Mouse (Mus musculus) midbrain, embryonic 10.5 days (tissue): ENCODE results near the gene Dennd2a. TPM values are rescaled to one million over a fixed set of nuclear protein-coding genes. Genes with fewer than 3 reads are reported as not detected.
A peak's percentile ranks its signal among the peaks of the same experiment; 100 is the strongest.

Experiments used
- DNase-seq: peaks from one replicate; pipeline ENCODE4 v3.0.0-alpha.2; 2017; ENCODE audit warnings: low spot score
- H3K27ac ChIP-seq: fragments of 300-500 bp; sonication (generic); replicated peaks from 2 replicates; pipeline ENCODE4 v1.5.1; 2016; ENCODE audit warnings: mild to moderate bottlenecking
- H3K27me3 ChIP-seq: fragments of 300-500 bp; sonication (generic); 2 replicates; pipeline ENCODE4 v1.6.1; 2016; ENCODE audit warnings: low read depth, mild to moderate bottlenecking; ENCODE audit not compliant: poor library complexity, severe bottlenecking
- H3K36me3 ChIP-seq: fragments of 300-500 bp; sonication (generic); 2 replicates; pipeline ENCODE4 v1.6.1; 2016; ENCODE audit warnings: mild to moderate bottlenecking, moderate library complexity
- H3K4me1 ChIP-seq: fragments of 300-500 bp; sonication (generic); 2 replicates; pipeline ENCODE4 v1.6.1; 2016
- H3K4me3 ChIP-seq: fragments of 300-500 bp; sonication (generic); 2 replicates; pipeline ENCODE4 v1.5.1; 2016; ENCODE audit warnings: mild to moderate bottlenecking, moderate library complexity
- H3K9me3 ChIP-seq: fragments of 300-500 bp; sonication (generic); replicated peaks from 2 replicates; pipeline ENCODE4 v1.6.1; 2016; ENCODE audit warnings: mild to moderate bottlenecking
- WGBS: fragments of 180-500 bp; shearing (Covaris S2); methylation state at CpG from one replicate; pipeline ENCODE4 v1.1.7; 2016; 5-methylcytosine and 5-hydroxymethylcytosine counted together
- polyA plus RNA-seq: library from polyadenylated mRNA; unstranded; fragments of >200 nt; fragmentation: Nextera tagmentation; extraction: Ambion mirVana; gene quantifications from 2 replicates; pipeline ENCODE4 v1.2.1, GENCODE M21; 2016

Dennd2a gene
- polyA plus RNA-seq, 1 experiment from 2014 or later: 42.3 TPM

GRCm38 (mm10) chr6:39478509-39479150 is 79.0 kb downstream of the Dennd2a start:
- no peaks in the 10 kb centered on the region for H3K27me3 ChIP-seq
- no peak overlapping the region for H3K27ac ChIP-seq
- WGBS: 78% methylated on average over 8 of the region's 8 CpGs
- no peak overlapping the region for H3K4me3 ChIP-seq
- peaks cover 97% of the 10 kb centered on the region for H3K36me3 ChIP-seq
- peaks cover 3% of the 10 kb centered on the region for H3K4me1 ChIP-seq
- no peak for DNase-seq
- H3K9me3 ChIP-seq: peaks cover 3% of the 10 kb centered on the region; the same call in 1 of the 2 replicates

GRCm38 (mm10) chr6:39476617-39477016 is 81.0 kb downstream of the Dennd2a start:
- no peak for DNase-seq
- Histone ChIP-seq H3K27me3 (no peaks in the 10 kb centered on the region), H3K4me3 (no peak overlapping the region), H3K9me3 (no peaks in the 10 kb centered on the region), H3K4me1 (peaks cover 3% of the 10 kb centered on the region), H3K27ac (no peak overlapping the region), H3K36me3 (peaks cover 97% of the 10 kb centered on the region)
- 92% methylated on average over 1 of the region's 1 CpGs for WGBS

- WGBS: 77% methylated on average over 6 of the region's 6 CpGs
- no peak overlapping the region; the same call in 1 of the 2 replicates for H3K27ac ChIP-seq
- H3K4me3 ChIP-seq: no peak overlapping the region
- DNase-seq: peak; percentile 33
- no peaks in the 10 kb centered on the region for H3K27me3 ChIP-seq
- peaks cover 3% of the 10 kb centered on the region for H3K4me1 ChIP-seq
- H3K36me3 ChIP-seq: peaks cover 100% of the 10 kb centered on the region
- no peaks in the 10 kb centered on the region for H3K9me3 ChIP-seq
Measured at GRCm38 (mm10) chr6:39474424-39474823, 83.2 kb downstream of the Dennd2a start.

- WGBS: 67% methylated on average over 5 of the region's 5 CpGs
Measured at GRCm38 (mm10) chr6:39472837-39473236, 84.8 kb downstream of the Dennd2a start.

DNA sequence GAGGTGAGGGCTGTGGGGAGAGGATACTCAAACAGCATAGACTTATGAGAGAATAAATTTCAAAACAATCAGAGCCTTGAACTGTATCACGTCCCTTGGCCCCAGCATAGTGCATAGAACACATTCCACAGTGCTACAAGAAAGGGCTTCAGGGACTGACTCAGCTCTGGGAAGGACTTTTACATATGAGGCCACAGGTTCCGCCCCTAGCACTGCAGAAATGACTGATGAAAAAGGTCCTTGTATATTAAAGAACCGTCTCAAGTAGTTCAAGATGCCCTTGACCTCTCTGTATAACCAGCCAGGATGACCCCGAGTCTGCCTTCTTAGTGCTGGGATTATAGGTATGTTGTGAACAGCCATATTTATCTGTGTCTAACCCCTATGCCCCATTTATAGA is 85.4 kb downstream of the Dennd2a start:
- 84% methylated on average over 4 of the region's 4 CpGs for WGBS
- H3K36me3 ChIP-seq: peaks cover 100% of the 10 kb centered on the region
- no peak for DNase-seq

More at GRCm38 (mm10) chr6:39472837-39473236, 84.8 kb downstream of the Dennd2a start:
- Histone ChIP-seq H3K36me3 (peaks cover 100% of the 10 kb centered on the region), H3K9me3 (no peaks in the 10 kb centered on the region), H3K27me3 (no peaks in the 10 kb centered on the region), H3K27ac (no peak overlapping the region), H3K4me1 (peaks cover 3% of the 10 kb centered on the region), H3K4me3 (no peak overlapping the region)
- DNase-seq: no peak

GRCm38 (mm10) chr6:39470076-39470475 is 87.6 kb downstream of the Dennd2a start:
- peaks cover 99% of the 10 kb centered on the region for H3K36me3 ChIP-seq
- no peak for DNase-seq
- 93% methylated on average over 14 of the region's 14 CpGs for WGBS

More for the DNA sequence above, 85.4 kb downstream of the Dennd2a start:
- no peak overlapping the region for H3K27ac ChIP-seq
- no peaks in the 10 kb centered on the region for H3K9me3 ChIP-seq
- H3K27me3 ChIP-seq: no peaks in the 10 kb centered on the region
- H3K4me1 ChIP-seq: peaks cover 3% of the 10 kb centered on the region
- no peak overlapping the region for H3K4me3 ChIP-seq

DNA sequence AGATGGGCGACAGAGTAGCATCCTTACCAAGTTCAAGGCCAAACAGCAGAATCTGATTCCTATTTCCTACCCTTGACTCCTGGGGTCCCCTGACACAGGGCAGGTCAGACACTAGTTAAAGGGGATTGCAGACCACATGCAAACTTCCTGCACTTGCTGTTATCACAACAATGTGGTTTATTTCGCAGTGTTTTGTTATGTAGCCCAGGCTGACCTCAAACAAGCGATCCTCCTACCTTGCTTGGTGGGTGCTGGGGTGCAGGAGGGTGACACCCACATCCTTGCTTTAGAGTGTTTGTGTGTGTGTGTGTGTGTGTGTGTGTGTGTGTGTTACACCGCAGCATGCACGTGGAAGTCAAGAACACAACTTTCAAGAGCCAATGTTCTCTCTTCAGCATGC is 88.2 kb downstream of the Dennd2a start:
- H3K9me3 ChIP-seq: no peaks in the 10 kb centered on the region
- no peak overlapping the region for H3K27ac ChIP-seq
- no peak overlapping the region for H3K4me3 ChIP-seq
- no peak for DNase-seq
- peaks cover 2% of the 10 kb centered on the region; the same call in 1 of the 2 replicates for H3K4me1 ChIP-seq
- H3K36me3 ChIP-seq: peaks cover 99% of the 10 kb centered on the region
- H3K27me3 ChIP-seq: no peaks in the 10 kb centered on the region
- WGBS: 93% methylated on average over 5 of the region's 5 CpGs

More at GRCm38 (mm10) chr6:39470076-39470475, 87.6 kb downstream of the Dennd2a start:
- Histone ChIP-seq H3K4me1 (peaks cover 3% of the 10 kb centered on the region), H3K4me3 (no peak overlapping the region), H3K9me3 (no peaks in the 10 kb centered on the region), H3K27me3 (no peaks in the 10 kb centered on the region), H3K27ac (no peak overlapping the region)

- no peak overlapping the region for H3K27ac ChIP-seq
- H3K4me3 ChIP-seq: no peak overlapping the region
- no peaks in the 10 kb centered on the region for H3K27me3 ChIP-seq
- DNase-seq: peak; percentile 75
- H3K9me3 ChIP-seq: peaks cover 6% of the 10 kb centered on the region
- H3K36me3 ChIP-seq: peaks cover 76% of the 10 kb centered on the region
- no peaks in the 10 kb centered on the region; the same call in 1 of the 2 replicates for H3K4me1 ChIP-seq
- WGBS: 52% methylated on average over 16 of the region's 16 CpGs
Measured at GRCm38 (mm10) chr6:39462621-39463538, 94.8 kb downstream of the Dennd2a start.

DNA sequence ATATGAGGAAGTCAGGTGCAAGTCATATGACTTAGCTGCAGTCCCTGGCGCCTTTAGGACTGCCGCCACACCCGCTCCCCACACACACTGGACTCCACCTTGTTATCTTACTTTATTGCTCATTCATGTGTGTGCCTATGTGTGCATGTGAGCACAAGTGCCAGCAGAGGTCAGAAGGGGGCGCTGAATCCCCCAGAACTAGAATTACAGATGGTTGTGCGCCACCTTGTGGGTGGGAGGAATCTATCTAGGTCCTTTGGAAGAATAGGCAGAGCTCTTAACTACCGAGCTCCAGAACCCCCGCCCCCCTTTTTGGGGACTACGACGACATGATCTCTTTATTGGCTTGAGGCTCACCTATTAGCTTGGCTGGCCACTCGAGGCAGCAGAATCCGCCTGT is 97.6 kb downstream of the Dennd2a start:
- H3K27ac ChIP-seq: no peak overlapping the region
- no peak for DNase-seq
- WGBS: 95% methylated on average over 11 of the region's 11 CpGs

GRCm38 (mm10) chr6:39455339-39456160 is 102.1 kb downstream of the Dennd2a start:
- no peak overlapping the region for H3K27ac ChIP-seq
- WGBS: 89% methylated on average over 8 of the region's 8 CpGs
- H3K4me3 ChIP-seq: no peak overlapping the region
- peaks cover 7% of the 10 kb centered on the region for H3K36me3 ChIP-seq
- H3K27me3 ChIP-seq: no peaks in the 10 kb centered on the region
- no peak for DNase-seq
- H3K9me3 ChIP-seq: peaks cover 6% of the 10 kb centered on the region
- H3K4me1 ChIP-seq: no peaks in the 10 kb centered on the region

More for the DNA sequence above, 97.6 kb downstream of the Dennd2a start:
- Histone ChIP-seq H3K4me1 (no peaks in the 10 kb centered on the region; the same call in 1 of the 2 replicates), H3K36me3 (peaks cover 48% of the 10 kb centered on the region), H3K4me3 (no peak overlapping the region), H3K9me3 (peaks cover 6% of the 10 kb centered on the region), H3K27me3 (no peaks in the 10 kb centered on the region)

DNA sequence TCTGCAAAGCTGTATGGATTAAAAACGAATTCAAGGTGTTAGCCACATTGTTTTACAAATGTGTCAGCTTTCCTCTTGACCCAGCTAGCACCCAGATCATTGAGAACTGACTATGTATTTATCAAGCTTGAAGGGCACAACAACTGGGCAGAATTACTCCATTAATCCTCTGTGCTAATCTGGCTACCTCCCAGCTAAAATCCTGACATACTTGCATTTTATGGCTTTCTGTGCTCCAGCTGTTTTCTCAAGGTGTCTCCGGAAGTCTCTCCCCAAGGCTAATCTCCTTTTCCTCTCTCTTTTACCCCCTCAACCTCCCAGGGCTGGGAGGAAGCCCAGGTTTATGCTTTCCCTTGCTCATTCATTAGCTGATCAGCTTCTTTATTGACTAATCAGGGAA is 103.1 kb downstream of the Dennd2a start:
- Histone ChIP-seq H3K4me3 (no peak overlapping the region), H3K36me3 (no peaks in the 10 kb centered on the region), H3K4me1 (peaks cover 8% of the 10 kb centered on the region), H3K9me3 (no peaks in the 10 kb centered on the region), H3K27me3 (no peaks in the 10 kb centered on the region), H3K27ac (no peak overlapping the region)
- no peak for DNase-seq
- WGBS: 64% methylated on average over 2 of the region's 2 CpGs

- 93% methylated on average over 4 of the region's 4 CpGs for WGBS
- Histone ChIP-seq H3K4me3 (no peak overlapping the region), H3K36me3 (no peaks in the 10 kb centered on the region), H3K9me3 (no peaks in the 10 kb centered on the region), H3K27me3 (no peaks in the 10 kb centered on the region), H3K4me1 (peaks cover 13% of the 10 kb centered on the region), H3K27ac (no peak overlapping the region)
- no peak for DNase-seq
Measured at GRCm38 (mm10) chr6:39453564-39453963, 104.1 kb downstream of the Dennd2a start.
